8 mouse cellular contexts compared by ENCODE assay signal in the genomic region with DNA sequence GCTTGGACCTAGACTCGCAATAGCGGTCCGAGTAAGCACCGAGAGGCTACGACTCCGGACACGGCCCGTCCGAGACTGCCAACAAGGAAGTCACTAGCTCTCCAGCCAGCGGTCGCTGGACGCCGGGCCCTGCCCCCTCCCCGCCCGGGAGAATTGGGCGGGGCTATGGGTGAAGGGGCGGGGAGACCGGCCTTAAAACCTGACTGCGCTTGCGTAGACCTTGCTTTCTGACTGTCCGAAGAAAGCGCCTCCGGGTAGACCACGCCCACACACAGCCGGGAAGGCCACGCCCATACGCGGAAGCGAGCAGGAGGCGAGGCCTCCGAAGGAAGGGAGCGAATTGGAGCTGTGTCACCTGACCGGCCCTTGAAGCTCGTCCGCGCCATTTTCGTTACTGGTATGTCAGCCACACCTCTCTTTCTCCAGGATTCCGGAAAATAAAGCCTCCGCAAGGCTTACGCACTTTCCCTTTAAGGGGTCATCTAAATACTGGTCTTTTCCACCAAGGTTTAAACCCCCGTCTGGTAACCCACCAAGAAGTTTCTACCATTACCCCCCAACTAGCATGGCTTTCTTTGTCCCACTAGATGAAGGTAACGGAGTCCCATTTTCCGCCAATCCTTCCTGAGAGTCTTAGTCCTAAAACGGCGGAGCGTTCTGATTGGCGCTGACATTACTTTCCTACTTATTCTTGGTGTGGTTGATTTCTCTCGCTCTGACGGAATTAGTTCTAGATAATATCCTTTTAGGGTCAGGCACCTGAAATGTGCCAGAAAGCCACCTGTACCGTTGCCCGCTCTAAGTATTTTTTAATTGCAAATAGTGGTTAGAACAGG. TPM values are rescaled to one million over a fixed set of nuclear protein-coding genes. Genes with fewer than 3 reads are reported as not detected.
DNase-seq lines count a peak whose midpoint lies in the region; ATAC-seq and TF ChIP-seq lines count a peak whose summit lies in the region.

A gene (minus strand): TSS at position 141 of the 836 bp plus-strand sequence.

- H3K4me2 ChIP-seq in CH12.LX (ENCODE audit: insufficient read depth, low read depth, poor library complexity, severe bottlenecking) = peak within 1 kb of the TSS; percentile 68
- peak within 1 kb of the TSS; percentile 84 for H3K4me2 ChIP-seq in forebrain, embryonic 12.5 days
- H3K4me2 ChIP-seq in heart, postnatal 0 days (ENCODE audit: low read depth, low read length) = peak within 1 kb of the TSS; percentile 78
- peak within 1 kb of the TSS; percentile 78 for H3K4me2 ChIP-seq in liver, embryonic 16.5 days (ENCODE audit: low read depth, low read length)
- H3K4me2 ChIP-seq in neural tube, embryonic 13.5 days = peak within 1 kb of the TSS; percentile 72

- H3K27ac ChIP-seq in CH12.LX (ENCODE audit: insufficient read depth, low read depth) = peak within 1 kb of the TSS; percentile 30
- no peak within 1 kb of the TSS for H3K27ac ChIP-seq in forebrain, embryonic 12.5 days
- H3K27ac ChIP-seq in heart, postnatal 0 days (ENCODE audit: low read depth) = peak within 1 kb of the TSS; percentile 23; the same call in 1 of the 2 replicates
- peak within 1 kb of the TSS; percentile 69 for H3K27ac ChIP-seq in liver, embryonic 16.5 days (ENCODE audit: low read length)
- H3K27ac ChIP-seq in neural tube, embryonic 13.5 days (replicated peaks) = peak within 1 kb of the TSS; percentile 74
- H3K27ac ChIP-seq in testis, adult 2 months (ENCODE audit: control insufficient read depth, insufficient read depth, low read depth, low read length) = peak within 1 kb of the TSS; percentile 91

- TF ChIP-seq POLR2A in CH12.LX (IDR thresholded peaks at IDR 0.05; ENCODE audit: low read depth, low read length) = peak; percentile 74
- peak; percentile 80 for TF ChIP-seq POLR2A in testis, adult 2 months (IDR thresholded peaks at IDR 0.05; ENCODE audit: control insufficient read depth, low read depth, low read length)

- H3K4me3 ChIP-seq in CH12.LX (replicated peaks in 1 of 3; ENCODE audit: low read depth in 2 of 3, low read length in 2 of 3, poor library complexity in 1 of 3) = peak within 1 kb of the TSS; percentile 74 to 89 (median 74)
- H3K4me3 ChIP-seq in forebrain, embryonic 12.5 days (replicated peaks) = peak within 1 kb of the TSS; percentile 58
- H3K4me3 ChIP-seq in heart, postnatal 0 days (ENCODE audit: low read depth, low read length) = peak within 1 kb of the TSS; percentile 56
- peak within 1 kb of the TSS; percentile 77 for H3K4me3 ChIP-seq in liver, embryonic 16.5 days (ENCODE audit: low read depth, low read length)
- peak within 1 kb of the TSS; percentile 76 for H3K4me3 ChIP-seq in neural tube, embryonic 13.5 days
- H3K4me3 ChIP-seq in testis, adult 2 months (ENCODE audit: control insufficient read depth, low read depth, low read length) = peak within 1 kb of the TSS; percentile 96

- H3K9ac ChIP-seq in CH12.LX (ENCODE audit: insufficient read depth, low read depth) = peak within 1 kb of the TSS; percentile 84
- H3K9ac ChIP-seq in forebrain, embryonic 12.5 days = peak within 1 kb of the TSS; percentile 43; the same call in 1 of the 2 replicates
- H3K9ac ChIP-seq in heart, postnatal 0 days (replicated peaks; ENCODE audit: low read depth, low read length) = peak within 1 kb of the TSS; percentile 30
- peak within 1 kb of the TSS; percentile 71 for H3K9ac ChIP-seq in liver, embryonic 16.5 days (ENCODE audit: low read depth, low read length)
- H3K9ac ChIP-seq in neural tube, embryonic 13.5 days = peak within 1 kb of the TSS; percentile 75

- no peak for TF ChIP-seq CTCF in CH12.LX (conservative IDR thresholded peaks at IDR 0.05 in 1 of 2, IDR thresholded peaks at IDR 0.05 in 1 of 2; ENCODE audit: low read depth in 2 of 2, low read length in 2 of 2)
- no peak for TF ChIP-seq CTCF in heart, postnatal 0 days (IDR thresholded peaks at IDR 0.05; ENCODE audit: low read depth)
- no peak for TF ChIP-seq CTCF in testis, adult 2 months (IDR thresholded peaks at IDR 0.05; ENCODE audit: control insufficient read depth, insufficient read depth, insufficient replicate concordance, low read depth, low read length)

- TF ChIP-seq EP300 in CH12.LX (IDR thresholded peaks at IDR 0.05; ENCODE audit: low read length) = no peak
- no peak for TF ChIP-seq EP300 in heart, postnatal 0 days (IDR thresholded peaks at IDR 0.05; ENCODE audit: low read depth)

- no peak for TF ChIP-seq RAD21 in CH12.LX (IDR thresholded peaks at IDR 0.05; ENCODE audit: low read depth, low read length)

- no peaks in the 10 kb centered on the region for H3K9me3 ChIP-seq in CH12.LX (replicated peaks; ENCODE audit: low read length)
- no peaks in the 10 kb centered on the region for H3K9me3 ChIP-seq in forebrain, embryonic 12.5 days
- no peaks in the 10 kb centered on the region for H3K9me3 ChIP-seq in heart, postnatal 0 days (replicated peaks; ENCODE audit: control insufficient read depth, low read length)
- H3K9me3 ChIP-seq in liver, embryonic 16.5 days (replicated peaks; ENCODE audit: control insufficient read depth, low read length) = no peaks in the 10 kb centered on the region
- H3K9me3 ChIP-seq in neural tube, embryonic 13.5 days = no peaks in the 10 kb centered on the region

- dilution Hi-C loops in CH12.LX (cut with MboI; ENCODE audit: extremely low pct_ligation_motif_present, extremely low pct_unique_long_range_greater_than_20kb, low sequenced_read_pairs) = no loop called here

- H3K4me1 ChIP-seq in CH12.LX (ENCODE audit: control insufficient read depth in 1 of 2, insufficient read depth in 2 of 2) = peaks cover 2 to 36% of the 10 kb centered on the region in 2 experiments; a peak in 3 of 4 replicates
- H3K4me1 ChIP-seq in forebrain, embryonic 12.5 days = 0 out of 2 replicates have a peak, but pooled peaks cover 8% of the 10 kb centered on the region
- H3K4me1 ChIP-seq in heart, postnatal 0 days (ENCODE audit: control insufficient read depth, insufficient read depth) = peaks cover 5% of the 10 kb centered on the region; the same call in 1 of the 2 replicates
- H3K4me1 ChIP-seq in liver, embryonic 16.5 days (ENCODE audit: control insufficient read depth, low read depth, low read length) = no peaks in the 10 kb centered on the region; the same call in 1 of the 2 replicates
- H3K4me1 ChIP-seq in neural tube, embryonic 13.5 days (replicated peaks) = peaks cover 35% of the 10 kb centered on the region
- no peaks in the 10 kb centered on the region; the same call in 1 of the 2 replicates for H3K4me1 ChIP-seq in testis, adult 2 months (ENCODE audit: control insufficient read depth, insufficient read depth, low read length)

- H3K27me3 ChIP-seq in CH12.LX (replicated peaks) = no peaks in the 10 kb centered on the region
- peaks cover 48% of the 10 kb centered on the region for H3K27me3 ChIP-seq in forebrain, embryonic 12.5 days
- peaks cover 39% of the 10 kb centered on the region for H3K27me3 ChIP-seq in heart, postnatal 0 days (ENCODE audit: control insufficient read depth, insufficient read depth, low read length)
- H3K27me3 ChIP-seq in liver, embryonic 16.5 days (ENCODE audit: control insufficient read depth, insufficient read depth, low read depth, low read length) = peaks cover 12% of the 10 kb centered on the region
- H3K27me3 ChIP-seq in neural tube, embryonic 13.5 days = no peaks in the 10 kb centered on the region
- no peaks in the 10 kb centered on the region for H3K27me3 ChIP-seq in testis, adult 2 months (ENCODE audit: control insufficient read depth, insufficient read depth, low read length)

- H3K36me3 ChIP-seq in CH12.LX (replicated peaks in 1 of 2; ENCODE audit: control insufficient read depth in 1 of 2, insufficient read depth in 1 of 2, low read length in 1 of 2) = no peaks in the 10 kb centered on the region
- H3K36me3 ChIP-seq in forebrain, embryonic 12.5 days (replicated peaks) = no peaks in the 10 kb centered on the region
- H3K36me3 ChIP-seq in heart, postnatal 0 days (replicated peaks; ENCODE audit: control insufficient read depth, insufficient read depth, low read length) = no peaks in the 10 kb centered on the region
- no peaks in the 10 kb centered on the region for H3K36me3 ChIP-seq in liver, embryonic 16.5 days (ENCODE audit: control insufficient read depth, insufficient read depth)
- no peaks in the 10 kb centered on the region for H3K36me3 ChIP-seq in neural tube, embryonic 13.5 days
- H3K36me3 ChIP-seq in testis, adult 2 months (ENCODE audit: control insufficient read depth, insufficient read depth, low read length) = no peaks in the 10 kb centered on the region

- peaks cover 6% of the 10 kb centered on the region for H3K79me2 ChIP-seq in CH12.LX (replicated peaks; ENCODE audit: control insufficient read depth, extremely low read depth, insufficient read depth, poor library complexity, severe bottlenecking)

- peak; percentile 98 for DNase-seq in CH12.LX (ENCODE audit: extremely low read depth)
- DNase-seq in c-Kit-positive CD71-positive TER-119-negative erythroid progenitor cells, embryonic 14.5 days (ENCODE audit: low read depth) = peak; percentile 94
- peak; percentile 98 for DNase-seq in heart, postnatal 0 days (ENCODE audit: low spot score)
- DNase-seq in kidney, postnatal 4 days = peak; percentile 100

- ATAC-seq in forebrain, embryonic 12.5 days (ENCODE audit: low FRiP score) = peak; percentile 98
- ATAC-seq in heart, postnatal 0 days (ENCODE audit: insufficient read depth, low read depth) = peak; percentile 100
- peak; percentile 96 for ATAC-seq in liver, embryonic 16.5 days (ENCODE audit: low read depth)
- peak; percentile 96 for ATAC-seq in neural tube, embryonic 13.5 days (ENCODE audit: low read depth)

- 1% methylated on average over 51 of the region's 51 CpGs for WGBS in forebrain, embryonic 12.5 days
- WGBS in heart, postnatal 0 days = 1% methylated on average over 51 of the region's 51 CpGs
- under 1% methylated on average over 51 of the region's 51 CpGs for WGBS in liver, embryonic 16.5 days (ENCODE audit: insufficient replicate concordance)
- under 1% methylated on average over 51 of the region's 51 CpGs for WGBS in neural tube, embryonic 13.5 days

- in situ Hi-C loops in CH12.LX (cut with MboI; ENCODE audit: low pct_ligation_motif_present, low pct_unique_long_range_greater_than_20kb, low sequenced_read_pairs) = loop anchor here (25.0 kb wide), 1 partner anchor 200 kb away; a partner anchor contains a TSS

TF ChIP-seq in CH12.LX, 34 proteins besides CTCF, POLR2A, EP300 and RAD21 (continues in another document):
- TF ChIP-seq HCFC1 (IDR thresholded peaks at IDR 0.05; ENCODE audit: low read depth, low read length) (peak; percentile 91), IRF4 (IDR thresholded peaks at IDR 0.05; ENCODE audit: low read depth, low read length) (no peak)

RNA-seq across cellular contexts. Expression of the gene that starts here (rescaled TPM):
- 25.8 and 30.2 TPM in 2 replicates for total RNA-seq in CH12.LX (2012; rRNA removed)
- 51.9 and 61.0 TPM in 2 replicates for total RNA-seq in CH12.LX (2014; rRNA removed)
- 76.1 and 85.9 TPM in 2 replicates for polyA plus RNA-seq in CH12.LX (2012; ENCODE audit: insufficient read length, low read depth)
- polyA plus RNA-seq in forebrain, embryonic 12.5 days (2016; fragmentation: Nextera tagmentation; extraction: Ambion mirVana) = 5.7 and 6.6 TPM in 2 replicates
- total RNA-seq in heart, postnatal 0 days (2014; rRNA removed; ENCODE audit: low replicate concordance) = 2.7 and 13.9 TPM in 2 replicates
- polyA plus RNA-seq in heart, postnatal 0 days (2015; fragmentation: Nextera tagmentation; extraction: Ambion mirVana) = 9.2 and 10.7 TPM in 2 replicates
- 16.1 and 17.9 TPM in 2 replicates for polyA plus RNA-seq in liver, embryonic 16.5 days (2015; fragmentation: Nextera tagmentation; extraction: Ambion mirVana)
- polyA plus RNA-seq in neural tube, embryonic 13.5 days (2015; fragmentation: Nextera tagmentation; extraction: Ambion mirVana) = 37.0 and 44.6 TPM in 2 replicates
- polyA plus RNA-seq in testis, adult 2 months (2012; rRNA removed) = 9.4 and 15.2 TPM in 2 replicates

Comparison
In these comparisons a context has a peak if more than half of its experiments do, and no peak if none do; other contexts are left out.
1. H3K9ac ChIP-seq: peak in every context shown above with its lines; median percentile 84 in CH12.LX; 75 in neural tube, embryonic 13.5 days; 71 in liver, embryonic 16.5 days; 43 in forebrain, embryonic 12.5 days; 30 in heart, postnatal 0 days.